Mouse (Mus musculus) B cell, adult 2 months (primary cell): ENCODE measurements around the gene Esp24.
"Not testable (repeated sequence)": the region's sequence is repeated elsewhere in the genome, so short reads cannot be mapped to it uniquely, and the experiment has no call there.

Source experiments
- DNase-seq, 2 experiments: peaks; one replicate each; pipeline ENCODE4 v3.0.0; 2022

Esp24 gene

DNA sequence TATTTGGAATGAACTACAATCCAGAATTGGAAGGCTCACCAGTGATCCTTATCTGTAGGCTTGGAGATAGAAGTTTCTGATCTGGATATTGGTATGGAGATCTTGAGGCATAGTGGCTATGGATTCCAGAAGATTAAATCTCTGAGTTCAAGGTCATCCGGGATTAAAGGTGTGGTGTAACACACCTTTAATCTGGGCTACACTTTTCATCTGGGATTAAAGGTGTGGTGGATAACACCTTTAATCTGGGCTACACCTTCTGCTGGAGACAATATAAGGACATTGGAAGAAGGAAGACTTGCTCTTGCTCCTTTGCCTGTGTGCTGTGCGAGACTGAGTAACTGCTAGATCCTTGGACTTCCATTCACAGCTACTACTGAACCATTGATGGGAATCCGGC lies at the start of gene Esp24:
TSS of gene Esp24 (plus strand) at position 301 of the 400 bp plus-strand sequence.
- not testable (repeated sequence) for DNase-seq

DNA sequence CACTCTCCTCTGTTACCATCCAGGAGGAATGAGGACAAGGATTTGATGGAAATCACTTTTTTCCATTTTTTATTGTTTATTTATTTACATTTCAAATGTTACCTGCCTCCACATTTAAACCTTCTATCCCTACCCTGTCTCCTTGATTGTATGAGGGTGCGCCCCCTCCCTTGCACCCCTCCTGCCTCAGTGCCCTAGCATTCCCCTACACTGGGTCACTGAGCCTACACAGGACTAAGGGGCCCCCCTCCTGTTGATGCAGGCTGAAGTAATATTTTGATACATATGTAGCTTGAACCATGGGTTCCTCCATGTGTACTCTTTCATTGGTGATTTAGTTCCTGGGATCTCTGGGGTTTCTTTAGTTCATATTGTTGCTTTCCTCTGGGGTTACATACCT lies 26.6 kb upstream of the Esp24 start:
- no peak for DNase-seq

DNA sequence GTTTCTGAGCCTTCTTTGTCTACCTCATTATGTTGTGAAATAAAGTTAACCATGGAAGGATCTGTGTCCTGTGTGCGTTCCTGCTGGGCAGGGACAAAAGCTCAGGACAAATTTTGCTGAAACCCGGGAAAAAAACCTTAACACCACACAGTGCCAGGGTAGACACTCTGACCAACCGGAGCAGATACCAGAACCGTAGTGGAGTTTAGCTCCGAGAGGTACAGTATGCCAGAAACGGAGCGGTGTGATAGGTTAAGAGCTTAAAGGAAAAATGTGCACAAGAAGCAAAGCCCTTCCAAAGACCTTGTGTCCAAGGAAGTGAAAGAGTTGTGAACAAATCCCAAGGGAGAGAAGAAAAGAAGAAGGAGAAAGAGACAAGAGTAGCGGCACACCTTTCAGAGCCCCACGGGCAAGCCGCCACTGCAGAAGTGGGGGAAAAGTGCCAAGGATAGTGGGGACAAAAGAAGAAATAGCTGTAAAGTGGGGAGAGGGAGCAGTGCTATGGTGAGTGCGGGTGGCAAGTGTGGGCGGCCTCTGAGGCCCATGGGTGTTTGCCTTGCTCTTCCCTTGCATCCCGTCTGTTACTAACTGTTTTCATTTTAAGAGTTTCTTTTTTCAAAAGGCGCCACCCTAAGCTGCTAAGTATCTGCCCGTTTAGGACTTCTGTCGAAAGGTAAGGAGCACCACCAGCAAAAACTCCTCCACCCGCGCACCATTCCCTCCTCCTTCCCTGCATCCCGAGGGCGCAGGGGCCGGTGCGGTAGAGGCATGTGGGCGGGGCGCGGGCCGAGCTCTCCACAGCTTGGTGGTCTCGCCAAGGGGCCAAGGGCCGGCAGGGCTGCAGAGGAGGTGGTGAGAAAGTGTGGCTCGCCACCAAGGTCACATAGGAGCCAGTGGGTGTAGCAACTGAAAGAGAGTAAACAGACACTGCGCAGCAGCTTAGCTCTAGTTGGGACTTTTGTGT lies 25.5 kb upstream of the Esp24 start:
- no peak for DNase-seq

DNA sequence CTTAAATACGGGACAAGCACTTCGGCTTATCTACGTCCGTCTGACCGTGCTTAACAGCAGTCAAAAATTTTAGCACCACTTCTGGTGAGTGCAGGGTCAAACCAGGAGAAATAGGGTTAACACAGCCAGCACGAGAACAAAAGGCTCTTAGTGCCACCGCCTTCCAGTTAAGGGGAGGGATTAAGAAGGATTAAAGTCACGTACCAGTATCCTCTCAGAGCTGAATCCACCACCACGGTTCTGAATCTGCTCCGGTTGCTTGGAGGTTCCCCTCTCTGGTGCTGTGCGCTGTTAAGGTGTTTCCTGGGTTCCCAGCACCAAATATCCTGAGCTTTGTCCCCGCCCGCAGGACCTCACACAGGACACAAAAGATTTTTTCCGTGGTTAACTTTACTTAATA lies 19.3 kb upstream of the Esp24 start:
- no peak for DNase-seq

DNA sequence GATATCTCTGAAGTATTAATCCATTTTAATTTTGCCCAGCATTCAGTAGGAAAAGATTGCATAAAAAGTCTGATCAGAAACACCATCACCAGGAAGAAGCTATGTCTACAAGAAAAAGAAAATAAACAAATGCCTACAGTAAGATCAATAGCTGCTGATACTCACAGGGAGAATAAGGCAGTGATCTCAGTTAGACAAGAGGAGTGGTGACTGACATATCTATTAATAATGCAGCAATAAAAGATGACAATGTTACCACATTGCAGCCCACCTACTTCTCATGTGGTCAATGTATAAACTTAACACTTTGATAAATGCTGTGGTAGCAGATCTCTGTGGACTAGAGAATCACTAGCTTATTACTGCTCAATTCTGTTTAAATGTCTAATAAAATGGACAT lies 6.7 kb downstream of the Esp24 start, which contains the start of gene Gm21903:
TSS of gene Gm21903 (minus strand) at position 101 of the 400 bp plus-strand sequence.
- DNase-seq, result no peak

DNA sequence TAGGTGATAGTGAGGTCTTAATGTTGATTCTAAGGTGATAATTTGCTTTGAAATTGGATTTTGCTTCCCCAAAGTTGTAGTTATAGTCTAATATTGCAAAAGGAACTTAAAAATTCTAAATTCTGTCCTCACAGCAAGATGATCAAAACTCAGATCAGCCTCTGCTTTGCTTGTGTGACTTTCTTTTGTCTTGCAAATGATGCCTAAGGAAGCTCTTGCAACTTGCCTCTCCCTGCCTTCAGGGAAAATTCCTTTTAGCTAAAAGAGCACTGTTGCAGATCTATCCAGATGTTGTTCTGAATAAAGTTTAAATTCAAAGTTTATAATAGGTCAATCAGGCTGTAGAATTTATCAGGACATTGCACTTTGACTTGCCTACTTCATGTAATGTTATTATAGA lies 27.1 kb downstream of the Esp24 start:
- DNase-seq, result no peak

DNA sequence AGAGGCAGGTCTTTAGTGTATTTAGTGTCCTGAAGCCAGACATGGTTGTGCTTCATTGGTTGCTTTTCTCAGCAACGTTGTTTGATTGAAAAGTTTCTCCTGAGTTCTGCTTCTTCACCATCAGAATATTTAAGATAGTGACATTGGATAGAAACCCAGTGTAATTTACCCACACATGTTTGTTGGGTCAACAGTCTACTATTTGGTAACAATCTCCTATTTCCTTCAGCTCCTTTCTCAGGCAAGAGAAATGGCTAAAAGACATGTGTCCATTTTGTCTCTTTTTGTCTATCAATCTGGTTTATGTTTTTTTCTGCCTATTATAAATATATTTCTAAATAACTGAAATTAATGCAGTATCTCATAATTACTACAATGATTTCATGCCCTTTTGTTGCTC lies 40.4 kb downstream of the Esp24 start, which contains the start of gene Esp23:
TSS of gene Esp23 (minus strand) at position 101 of the 400 bp plus-strand sequence.
- no peak for DNase-seq
